Mouse (Mus musculus) sigmoid colon, adult 10 weeks (tissue): ENCODE measurements around the gene Myo9b. TPM values are rescaled to one million over a fixed set of nuclear protein-coding genes. Genes with fewer than 3 reads are reported as not detected.

Experiments
- polyA plus RNA-seq: library from polyadenylated mRNA; stranded (reverse); fragments of 350-450 nt; fragmentation: Illumina TruSeq; extraction: RNeasy Lipid Tissue Mini Kit (QIAGEN cat#74804); gene quantifications from one replicate; pipeline ENCODE4 v1.2.3, GENCODE M21; 2014; ENCODE audit warnings: low read depth, low replicate concordance

Gene Myo9b
- 3.0 TPM for polyA plus RNA-seq

DNA sequence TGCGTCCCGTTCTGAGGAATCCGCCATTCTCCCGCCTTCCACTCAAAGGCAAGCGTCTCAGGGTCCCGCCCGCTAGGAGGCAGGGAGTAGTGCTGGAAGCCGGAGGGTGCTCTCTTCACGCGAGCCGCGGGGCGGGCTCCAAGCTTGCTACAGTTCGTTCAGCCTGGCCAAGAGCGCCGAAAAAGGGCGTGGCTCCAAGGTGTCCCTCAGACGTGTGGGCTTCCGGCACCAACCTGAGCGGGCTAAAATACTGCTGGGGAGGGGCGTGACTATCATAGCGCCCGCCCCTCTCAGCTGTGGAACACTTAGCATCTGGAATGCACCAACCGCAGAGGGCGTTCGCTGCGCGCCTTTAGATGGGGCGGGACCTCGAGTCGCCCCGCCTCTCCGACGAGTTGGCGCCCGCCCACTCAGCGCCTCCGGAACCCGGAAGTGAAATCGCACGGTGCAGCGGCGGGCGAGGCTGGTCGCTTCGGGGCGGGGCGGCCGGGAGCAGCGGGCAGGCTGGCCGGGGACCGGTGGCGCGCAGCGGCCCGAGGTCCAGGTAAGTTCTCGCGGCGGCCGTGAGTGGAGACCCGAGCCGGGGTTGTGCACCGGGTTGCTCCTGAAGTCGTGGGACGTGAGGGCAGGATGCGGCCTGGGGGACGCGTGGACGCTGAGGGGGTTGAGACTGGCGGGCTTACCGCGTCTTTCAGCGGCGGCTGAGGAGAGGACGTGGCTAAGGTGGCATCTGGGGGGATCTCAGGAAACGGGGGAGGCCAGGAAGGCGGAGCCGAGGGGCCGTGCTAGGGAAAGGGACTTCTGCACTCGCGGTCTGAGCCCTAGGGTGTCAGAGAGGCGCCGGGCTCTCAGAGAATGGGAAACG is at the start of gene Myo9b, which contains the start of gene Haus8:
Myo9b (plus strand) TSS at position 429 of the 865 bp plus-strand sequence.
Haus8 (minus strand) TSS at position 649 of the 865 bp plus-strand sequence.

DNA sequence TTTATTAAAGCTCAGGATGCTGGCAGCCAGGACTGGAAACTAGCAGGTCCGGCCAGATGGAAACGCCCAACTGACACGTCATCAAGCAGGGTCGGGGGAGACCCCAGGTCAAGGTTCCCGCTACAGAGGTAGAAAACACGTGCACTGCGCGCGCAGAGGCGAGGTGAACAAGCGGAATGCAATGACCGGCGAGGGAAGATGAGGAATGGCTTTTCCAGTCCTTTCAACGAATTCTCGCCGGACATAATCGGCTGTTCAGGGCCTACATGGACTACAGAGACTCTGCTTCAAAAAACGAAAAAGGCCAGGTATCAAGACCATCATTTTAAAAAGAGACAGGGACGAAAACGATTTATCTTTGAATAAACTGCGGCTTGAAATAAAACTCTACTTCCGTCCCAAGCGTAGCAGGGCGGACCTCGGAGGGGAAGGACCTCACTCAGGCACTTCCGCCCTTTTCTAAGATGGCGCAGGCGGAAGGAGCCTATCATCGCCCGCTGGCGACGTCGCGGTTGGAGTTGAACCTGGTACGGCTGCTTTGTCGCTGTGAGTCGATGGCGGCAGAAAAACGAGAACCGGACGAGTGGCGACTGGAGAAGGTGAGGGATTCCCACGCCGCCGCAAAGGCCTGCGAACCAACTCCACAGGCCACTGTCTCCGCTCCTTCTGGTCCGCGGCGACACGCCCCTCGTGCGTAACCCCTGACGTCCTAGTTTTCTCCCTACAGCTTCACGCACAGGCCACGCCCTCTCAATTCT is 94.4 kb downstream of the Myo9b start, which contains the start of gene Use1:
Use1 (plus strand) TSS at position 78 of the 758 bp plus-strand sequence.

DNA sequence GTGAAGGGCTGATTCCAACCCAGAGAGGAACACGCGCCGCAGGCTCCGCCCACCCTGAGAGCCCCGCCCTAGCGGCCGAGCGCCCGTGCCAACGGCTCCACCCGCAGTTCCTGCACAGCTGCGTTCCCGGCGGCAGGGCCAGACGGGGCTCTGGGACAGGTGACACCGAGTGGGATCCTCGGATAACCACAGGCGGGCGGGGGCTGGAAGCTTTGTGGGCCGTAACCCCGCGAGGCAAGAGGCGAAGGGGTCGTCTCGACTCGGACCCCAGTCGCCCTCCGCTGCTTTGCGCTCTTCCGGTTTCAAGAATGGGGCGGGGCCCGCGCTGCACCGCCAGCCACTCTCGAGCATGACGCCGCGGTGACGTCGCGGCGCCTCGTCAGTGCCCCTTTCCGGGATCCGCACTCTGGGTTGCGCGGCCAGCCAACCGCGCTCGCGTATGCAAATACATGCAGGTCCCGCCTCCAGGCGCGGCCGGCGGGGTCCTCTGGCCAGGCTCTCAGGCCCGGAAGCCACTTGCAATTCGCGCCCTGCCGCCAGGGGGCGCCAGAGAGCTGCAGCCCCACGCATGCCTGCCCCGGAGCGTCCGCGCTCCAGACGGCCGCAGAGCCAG is 98.8 kb downstream of the Myo9b start, which contains the start of gene Ocel1:
Ocel1 (plus strand) TSS at position 63 of the 613 bp plus-strand sequence.

DNA sequence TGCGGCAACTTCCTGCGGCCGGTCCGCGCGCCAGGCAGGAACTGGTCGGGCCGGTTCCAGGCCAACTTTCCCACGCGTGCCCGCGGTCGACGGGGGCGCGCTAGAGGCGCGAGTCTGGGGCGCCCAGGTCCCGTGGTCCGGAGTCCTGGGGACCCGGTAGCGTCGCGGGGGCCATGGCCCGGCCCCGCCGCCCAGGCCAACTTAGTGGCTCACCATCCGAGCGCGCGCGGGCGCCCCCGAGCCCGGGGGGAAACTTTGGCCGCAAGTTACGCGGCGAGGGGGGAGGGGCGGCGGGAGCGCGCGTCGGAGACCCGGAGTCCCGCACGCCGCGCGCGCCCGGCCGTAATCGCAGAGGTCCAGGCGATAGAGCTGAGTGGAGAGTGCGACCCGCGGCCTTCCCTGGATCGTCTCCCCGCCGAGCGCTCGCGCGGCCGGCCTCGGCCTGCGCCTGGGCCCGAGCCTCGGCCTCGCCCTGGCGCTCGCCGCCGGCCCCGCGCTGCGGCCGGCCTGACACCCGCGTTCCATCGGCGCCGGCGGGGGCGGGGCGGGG is 109.0 kb downstream of the Myo9b start, which contains the start of gene Nr2f6:
Nr2f6 (minus strand) TSS at position 540 of the 550 bp plus-strand sequence.

DNA sequence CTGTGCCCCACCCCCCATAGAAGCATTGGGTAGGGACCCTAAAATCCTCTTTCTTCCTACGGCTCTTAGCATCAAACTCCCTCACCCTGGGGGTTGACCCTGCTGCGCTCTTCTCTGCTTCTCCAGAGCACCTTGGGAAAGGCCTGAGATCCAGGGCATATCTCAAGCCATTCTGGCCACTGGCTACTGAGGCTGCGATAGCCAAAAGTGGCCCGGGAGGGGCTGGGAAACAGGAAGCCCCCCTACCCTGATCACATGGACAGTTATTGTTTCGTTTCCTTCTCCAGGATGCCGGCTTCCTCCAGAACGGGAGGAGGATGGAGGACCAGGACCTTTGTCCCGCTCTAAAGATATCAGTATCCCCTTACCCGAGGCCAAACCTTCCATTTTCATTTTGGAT is 123.1 kb downstream of the Myo9b start, which contains the start of gene Ushbp1:
Ushbp1 (minus strand) TSS at position 174 of the 400 bp plus-strand sequence.

DNA sequence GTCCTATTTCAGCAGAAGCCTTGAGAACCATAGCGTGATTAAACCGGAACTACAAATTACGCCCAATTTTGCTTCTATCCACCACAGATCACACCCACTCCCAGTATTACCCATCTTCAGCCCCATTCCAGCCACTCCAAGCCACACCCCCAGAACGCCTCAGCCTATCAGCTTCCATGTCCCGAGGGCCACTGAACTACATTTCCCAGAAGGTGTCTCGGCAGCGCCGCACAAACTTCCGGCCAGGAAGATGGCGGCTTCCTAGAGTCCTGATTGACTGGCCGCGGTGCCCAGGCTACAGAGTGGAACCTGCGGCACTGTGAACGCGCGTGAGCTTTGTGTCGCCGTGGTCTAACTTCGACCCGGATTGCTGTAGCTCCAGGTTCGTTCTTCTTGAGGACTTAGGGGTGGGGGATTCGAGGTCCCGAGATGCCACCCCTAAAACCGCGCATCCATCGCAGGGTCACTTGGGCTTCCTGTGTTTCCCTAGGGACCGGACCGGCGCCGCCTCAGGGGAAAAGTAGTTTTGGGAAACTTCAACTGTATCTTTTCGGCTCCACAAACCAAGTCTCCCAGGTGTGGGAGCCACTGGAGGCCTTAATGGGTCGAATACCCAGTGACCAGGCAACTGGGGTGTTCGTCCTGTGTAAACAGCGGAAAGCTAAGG is 124.3 kb downstream of the Myo9b start, which contains the start of gene Babam1:
Babam1 (plus strand) TSS at position 223 of the 667 bp plus-strand sequence.

DNA sequence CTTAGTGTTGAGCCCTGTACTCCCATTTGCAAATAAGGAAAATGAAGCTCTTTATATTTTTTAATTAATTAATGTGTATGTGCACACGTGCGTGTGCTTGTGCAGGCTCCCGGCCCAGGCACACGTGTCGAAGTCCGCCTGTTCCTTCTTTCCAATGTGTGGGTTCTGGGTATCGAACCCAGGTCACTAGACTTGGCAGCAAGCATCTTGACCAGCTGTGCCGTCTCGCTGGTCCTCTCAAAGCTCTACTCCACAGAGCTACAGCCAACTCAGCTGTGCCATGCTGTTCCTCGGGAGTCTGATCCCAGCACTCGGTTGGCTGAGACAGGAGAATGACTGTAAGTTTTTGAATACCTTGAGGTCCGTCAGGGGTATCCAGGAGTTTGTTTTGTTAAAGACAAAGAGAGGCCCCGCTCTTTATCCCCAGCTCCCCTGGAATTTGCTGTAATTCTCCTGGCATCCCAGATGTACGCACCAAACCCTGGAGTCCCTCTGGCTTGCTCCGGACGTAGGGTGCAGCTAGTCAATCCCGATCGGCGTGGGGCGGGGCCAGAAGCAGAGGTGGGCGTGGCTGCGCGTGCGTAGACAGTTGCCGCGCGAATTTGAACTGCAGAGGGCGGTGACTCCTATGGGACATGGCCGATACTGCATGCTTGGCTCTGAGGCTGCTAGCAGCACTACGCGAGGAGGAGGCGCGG is 133.0 kb downstream of the Myo9b start, which contains the start of gene Ankle1:
Ankle1 (plus strand) TSS at position 610 of the 698 bp plus-strand sequence.

Other genes starting within 250 kb of the Myo9b start
- gene Haus8, start 220 bp downstream of the Myo9b start, polyA plus RNA-seq = 5.1 TPM
- 3.3 TPM for gene Use1, start 94.1 kb downstream of the Myo9b start, polyA plus RNA-seq
- gene Ocel1, start 98.6 kb downstream of the Myo9b start, polyA plus RNA-seq = 4.4 TPM
- 3.3 TPM for gene Nr2f6, start 109.2 kb downstream of the Myo9b start, polyA plus RNA-seq
- 1.1 TPM for gene Ushbp1, start 123.1 kb downstream of the Myo9b start, polyA plus RNA-seq
- 9.8 TPM for gene Babam1, start 124.1 kb downstream of the Myo9b start, polyA plus RNA-seq
- 1.8 TPM for gene Ankle1, start 133.3 kb downstream of the Myo9b start, polyA plus RNA-seq
- gene Abhd8, start 190.9 kb downstream of the Myo9b start, polyA plus RNA-seq = 0.32 TPM
- gene Mrpl34, start 192.2 kb downstream of the Myo9b start, polyA plus RNA-seq = 8.3 TPM
- 2.8 TPM for gene Dda1, start 196.5 kb downstream of the Myo9b start, polyA plus RNA-seq
- 2.6 TPM for gene Ano8, start 213.2 kb downstream of the Myo9b start, polyA plus RNA-seq
- 2.2 TPM for gene Gtpbp3, start 215.4 kb downstream of the Myo9b start, polyA plus RNA-seq
- gene Plvap, start 239.0 kb downstream of the Myo9b start, polyA plus RNA-seq = 2.2 TPM